ENCODE assay signal across 9 mouse cellular contexts in the genomic region with DNA sequence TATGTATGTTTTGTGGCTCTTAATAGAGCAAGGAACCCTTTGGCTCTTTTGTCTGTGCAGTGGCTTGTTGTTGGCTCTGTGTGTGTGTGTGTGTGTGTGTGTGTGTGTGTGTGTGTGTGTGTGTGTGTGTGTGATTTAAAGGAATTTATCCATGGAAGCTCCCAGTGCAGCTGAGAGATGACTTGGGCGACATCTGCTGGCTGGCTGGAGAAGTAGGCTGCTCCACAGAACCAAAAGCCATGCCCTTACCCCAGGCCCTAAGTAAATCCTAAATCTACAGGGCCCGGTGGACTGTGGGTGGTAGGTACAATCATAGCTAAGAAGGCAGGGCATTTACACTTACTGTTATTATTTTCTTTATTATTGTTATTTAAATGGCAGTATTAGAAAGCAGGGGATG.
DNase-seq lines count a peak whose midpoint lies in the region; ATAC-seq and TF ChIP-seq lines count a peak whose summit lies in the region.
"Had no signal": no experiment of that assay in that cellular context is flagged by ENCODE, and none has a peak within 500 bp of the region (broad histone marks: within the 10 kb centered on the region; RNA-seq: fewer than 3 reads in every experiment).

No protein-coding gene starts in this region.

- H3K4me2 ChIP-seq in intestine, embryonic 14.5 days (ENCODE audit: low read length): no peak overlapping the region
- no peak overlapping the region for H3K4me2 ChIP-seq in intestine, embryonic 15.5 days (replicated peaks)
- H3K4me2 ChIP-seq in heart, postnatal 0 days (ENCODE audit: low read depth, low read length): no peak overlapping the region
- H3K4me2 ChIP-seq: liver, embryonic 15.5 days had no signal

- no peaks in the 10 kb centered on the region for H3K36me3 ChIP-seq in intestine, embryonic 14.5 days (ENCODE audit: control insufficient read depth, insufficient read depth, low read length)
- H3K36me3 ChIP-seq in intestine, embryonic 15.5 days: no peaks in the 10 kb centered on the region
- no peaks in the 10 kb centered on the region for H3K36me3 ChIP-seq in heart, postnatal 0 days (replicated peaks; ENCODE audit: control insufficient read depth, insufficient read depth, low read length)
- H3K36me3 ChIP-seq: liver, embryonic 15.5 days had no signal

- TF ChIP-seq CTCF in heart, postnatal 0 days (IDR thresholded peaks at IDR 0.05; ENCODE audit: low read depth): peak; percentile 73

- no peaks in the 10 kb centered on the region for H3K27me3 ChIP-seq in intestine, embryonic 14.5 days (replicated peaks; ENCODE audit: control insufficient read depth, insufficient read depth, low read length)
- H3K27me3 ChIP-seq in intestine, embryonic 15.5 days (replicated peaks): no peaks in the 10 kb centered on the region
- H3K27me3 ChIP-seq in heart, postnatal 0 days (ENCODE audit: control insufficient read depth, insufficient read depth, low read length): no peaks in the 10 kb centered on the region
- H3K27me3 ChIP-seq: liver, embryonic 15.5 days had no signal

- H3K4me1 ChIP-seq in intestine, embryonic 14.5 days (replicated peaks; ENCODE audit: control insufficient read depth, insufficient read depth, low read length): peaks cover 25% of the 10 kb centered on the region
- H3K4me1 ChIP-seq in intestine, embryonic 15.5 days (replicated peaks): peaks cover 20% of the 10 kb centered on the region
- no peaks in the 10 kb centered on the region for H3K4me1 ChIP-seq in heart, postnatal 0 days (ENCODE audit: control insufficient read depth, insufficient read depth)

- intact Hi-C loops in left cerebral cortex, postnatal 25 days (cut with DNase I): loop anchor here (2.0 to 5.0 kb wide), 3 partner anchors 48 to 420 kb away; no protein-coding TSS in a partner anchor

- whole genome bisulfite sequencing in intestine, embryonic 14.5 days: 7% methylated on average over 2 of the region's 2 CpGs
- 3% methylated on average over 2 of the region's 2 CpGs for WGBS in intestine, embryonic 15.5 days
- WGBS in heart, postnatal 0 days: 11% methylated on average over 2 of the region's 2 CpGs

- no peak for TF ChIP-seq EP300 in heart, postnatal 0 days (IDR thresholded peaks at IDR 0.05; ENCODE audit: low read depth)

- no peak for ATAC-seq in intestine, embryonic 14.5 days (replicated peaks; ENCODE audit: low FRiP score, low TSS enrichment, low read depth)
- no peak for ATAC-seq in intestine, embryonic 15.5 days
- peak; percentile 49; the same call in 1 of the 2 replicates for ATAC-seq in common myeloid progenitor, adult 5-6 weeks (replicated peaks; ENCODE audit: low read depth, poor library complexity, severe bottlenecking)
- peak; percentile 52; the same call in 1 of the 2 replicates for ATAC-seq in heart, postnatal 0 days (ENCODE audit: insufficient read depth, low read depth)

- H3K9ac ChIP-seq in intestine, embryonic 14.5 days (ENCODE audit: low read length): no peak overlapping the region
- H3K9ac ChIP-seq in intestine, embryonic 15.5 days: no peak overlapping the region
- no peak overlapping the region for H3K9ac ChIP-seq in heart, postnatal 0 days (replicated peaks; ENCODE audit: low read depth, low read length)
- H3K9ac ChIP-seq: liver, embryonic 15.5 days had no signal

- H3K9me3 ChIP-seq in intestine, embryonic 14.5 days (ENCODE audit: control insufficient read depth, low read length): no peaks in the 10 kb centered on the region
- no peaks in the 10 kb centered on the region for H3K9me3 ChIP-seq in intestine, embryonic 15.5 days
- no peaks in the 10 kb centered on the region for H3K9me3 ChIP-seq in heart, postnatal 0 days (replicated peaks; ENCODE audit: control insufficient read depth, low read length)
- H3K9me3 ChIP-seq: liver, embryonic 15.5 days had no signal

- no peak overlapping the region for H3K4me3 ChIP-seq in intestine, embryonic 14.5 days (ENCODE audit: low read depth, low read length)
- H3K4me3 ChIP-seq in intestine, embryonic 15.5 days (replicated peaks): no peak overlapping the region
- H3K4me3 ChIP-seq in heart, postnatal 0 days (ENCODE audit: low read depth, low read length): no peak overlapping the region
- H3K4me3 ChIP-seq: liver, embryonic 15.5 days had no signal

- H3K27ac ChIP-seq in intestine, embryonic 14.5 days (ENCODE audit: low read depth): no peak overlapping the region
- no peak overlapping the region for H3K27ac ChIP-seq in intestine, embryonic 15.5 days
- no peak overlapping the region for H3K27ac ChIP-seq in heart, postnatal 0 days (ENCODE audit: low read depth)
- H3K27ac ChIP-seq: liver, embryonic 15.5 days had no signal

- peak; percentile 79 for DNase-seq in intestine, embryonic 14.5 days (ENCODE audit: low spot score)
- peak; percentile 85 for DNase-seq in NIH3T3 (ENCODE audit: low read depth)
- peak; percentile 39 for DNase-seq in heart, postnatal 0 days (ENCODE audit: low spot score)
- peak; percentile 65 to 73 for DNase-seq in left cerebral cortex, postnatal 25 days (ENCODE audit: low spot score in 2 of 2)
- DNase-seq in naive thymus-derived CD4-positive, alpha-beta T cell, adult 2 months (ENCODE audit: low read depth): peak; percentile 59
- DNase-seq in urinary bladder, postnatal 36 days (ENCODE audit: low spot score in 2 of 2): peak; percentile 39 to 62

Comparison
In these comparisons a context has a peak if more than half of its experiments do, and no peak if none do; other contexts are left out.
1. ATAC-seq: peak in common myeloid progenitor, adult 5-6 weeks (single experiment) and heart, postnatal 0 days (single experiment); none in intestine, embryonic 14.5 days (single experiment) and intestine, embryonic 15.5 days (single experiment).
2. Peak in every context shown above with its lines, with median percentiles within 50 percentile points of each other: DNase-seq.